Mouse (Mus musculus): ENCODE data around the gene Rps10.

GRCm38 (mm10) chr17:27678924-27679813, 42.7 kb upstream of the Rps10 start:
- no peak for TF ChIP-seq POLR2A (IDR thresholded peaks at IDR 0.05; ENCODE audit: borderline replicate concordance, insufficient read depth, low read length)
- TF ChIP-seq CTCF (IDR thresholded peaks at IDR 0.05; ENCODE audit: borderline replicate concordance, insufficient read depth, low read depth, low read length) = no peak

Measured in cerebellum, adult 2 months (tissue).